Mouse (Mus musculus): ENCODE measurements at regions not wholly inside any gene's neighbourhood (a gene's known extent, or its start where the extent isn't known, plus 50 kb on each side); places are given as distances from the start of the nearest gene placed in this dataset.

DNA sequence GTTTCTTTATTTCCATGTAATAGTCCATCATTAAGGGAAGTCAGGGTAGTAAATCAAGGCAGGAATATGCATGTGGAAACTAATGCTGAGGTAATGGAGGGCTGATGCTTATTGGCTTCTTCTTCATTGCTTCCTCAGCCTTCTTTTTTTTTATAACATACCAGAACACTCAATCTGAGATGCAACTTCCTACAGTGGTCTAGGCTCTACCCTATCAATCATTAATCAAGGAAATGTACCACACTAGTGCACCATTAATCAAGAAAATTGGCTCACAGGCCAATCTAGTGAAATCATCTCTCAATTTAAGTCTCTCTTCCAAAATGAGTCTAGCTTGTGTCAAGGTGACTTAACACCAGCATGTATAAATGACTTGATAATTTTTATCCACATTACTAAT is 263.2 kb upstream of the Meox2 start:
- Histone ChIP-seq H3ac (ENCODE audit: control insufficient read depth, insufficient read length) (no peak overlapping the region), H3K79me2 (ENCODE audit: control insufficient read depth, insufficient read depth) (no peaks in the 10 kb centered on the region), H3K4me2 (ENCODE audit: low read depth) (no peak overlapping the region), H3K27me3 (ENCODE audit: control insufficient read depth, insufficient read depth, insufficient read length) (no peaks in the 10 kb centered on the region), H3K36me3 (ENCODE audit: control insufficient read depth, insufficient read depth) (no peaks in the 10 kb centered on the region), H3K4me3 (no peak overlapping the region)
- no peak for TF ChIP-seq MYOD1 (IDR thresholded peaks at IDR 0.05; ENCODE audit: control insufficient read depth in 1 of 3, insufficient read length in 2 of 3, low read depth in 2 of 3)
- TF ChIP-seq SRF (IDR thresholded peaks at IDR 0.05; ENCODE audit: control insufficient read depth, insufficient read length, low read depth), result no peak
- no peak for TF ChIP-seq USF1 (IDR thresholded peaks at IDR 0.05; ENCODE audit: low read depth)
- no peak for TF ChIP-seq TCF3 (IDR thresholded peaks at IDR 0.05; ENCODE audit: insufficient read length, low read depth)
- TF ChIP-seq CEBPB (IDR thresholded peaks at IDR 0.05; ENCODE audit: insufficient read depth, poor library complexity, severe bottlenecking), result no peak
- TF ChIP-seq MYOG (IDR thresholded peaks at IDR 0.05; ENCODE audit: control insufficient read depth in 1 of 3, insufficient read depth in 1 of 3, insufficient read length in 2 of 3, low read depth in 2 of 3), result no peak
- no peak for TF ChIP-seq POLR2AphosphoS2 (IDR thresholded peaks at IDR 0.05; ENCODE audit: insufficient read length, low read depth)
- TF ChIP-seq MAX (IDR thresholded peaks at IDR 0.05; ENCODE audit: low read depth), result no peak
- no peak for TF ChIP-seq TCF12 (IDR thresholded peaks at IDR 0.05; ENCODE audit: insufficient read depth, poor library complexity, severe bottlenecking)
- TF ChIP-seq REST (IDR thresholded peaks at IDR 0.05; ENCODE audit: insufficient read depth, insufficient read length), result no peak
- no peak for TF ChIP-seq POLR2A (IDR thresholded peaks at IDR 0.05; ENCODE audit: insufficient read length, low read depth)
- TF ChIP-seq E2F4 (IDR thresholded peaks at IDR 0.05; ENCODE audit: insufficient read depth), result no peak

DNA sequence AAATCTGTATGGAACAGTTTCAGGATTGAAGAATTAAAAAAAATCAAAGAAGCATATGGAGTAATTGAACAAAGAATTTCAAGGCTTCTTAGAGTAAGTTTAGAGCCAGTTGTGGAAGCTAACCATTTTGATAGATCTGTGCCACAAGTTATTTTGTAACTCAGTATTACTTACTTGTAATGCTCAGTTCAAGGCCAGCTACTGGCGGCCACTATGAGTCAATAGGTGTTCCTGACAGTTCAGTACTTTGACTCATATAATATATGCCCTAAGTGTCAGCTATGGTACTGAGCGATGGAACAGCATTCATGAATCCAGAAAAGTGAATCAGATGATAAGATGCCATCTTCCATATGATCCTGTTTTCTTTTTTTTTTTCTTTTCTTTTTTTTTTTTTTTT is 259.3 kb upstream of the Meox2 start:
- Histone ChIP-seq H3K27me3 (ENCODE audit: control insufficient read depth, insufficient read depth, insufficient read length) (no peaks in the 10 kb centered on the region), H3K36me3 (ENCODE audit: control insufficient read depth, insufficient read depth) (no peaks in the 10 kb centered on the region), H3ac (ENCODE audit: control insufficient read depth, insufficient read length) (no peak overlapping the region), H3K4me2 (ENCODE audit: low read depth) (no peak overlapping the region), H3K4me3 (no peak overlapping the region), H3K79me2 (ENCODE audit: control insufficient read depth, insufficient read depth) (no peaks in the 10 kb centered on the region)
- TF ChIP-seq MYOD1 (IDR thresholded peaks at IDR 0.05; ENCODE audit: control insufficient read depth in 1 of 3, insufficient read length in 2 of 3, low read depth in 2 of 3) (no peak), POLR2A (IDR thresholded peaks at IDR 0.05; ENCODE audit: insufficient read length, low read depth) (no peak), CEBPB (IDR thresholded peaks at IDR 0.05; ENCODE audit: insufficient read depth, poor library complexity, severe bottlenecking) (no peak)

GRCm38 (mm10) chr12:36863113-36863512 is 245.2 kb upstream of the Meox2 start:
- Histone ChIP-seq H3K36me3 (ENCODE audit: control insufficient read depth, insufficient read depth) (no peaks in the 10 kb centered on the region), H3K4me2 (ENCODE audit: low read depth) (no peak overlapping the region), H3K79me2 (ENCODE audit: control insufficient read depth, insufficient read depth) (no peaks in the 10 kb centered on the region), H3K27me3 (ENCODE audit: control insufficient read depth, insufficient read depth, insufficient read length) (no peaks in the 10 kb centered on the region), H3K4me3 (no peak overlapping the region), H3ac (ENCODE audit: control insufficient read depth, insufficient read length) (no peak overlapping the region)
- TF ChIP-seq REST (IDR thresholded peaks at IDR 0.05; ENCODE audit: insufficient read depth, insufficient read length) (no peak), MYOG (IDR thresholded peaks at IDR 0.05; ENCODE audit: control insufficient read depth in 1 of 3, insufficient read depth in 1 of 3, insufficient read length in 2 of 3, low read depth in 2 of 3) (no peak), E2F4 (IDR thresholded peaks at IDR 0.05; ENCODE audit: insufficient read depth) (no peak), MYOD1 (IDR thresholded peaks at IDR 0.05; ENCODE audit: control insufficient read depth in 1 of 3, insufficient read length in 2 of 3, low read depth in 2 of 3) (no peak), POLR2A (IDR thresholded peaks at IDR 0.05; ENCODE audit: insufficient read length, low read depth) (no peak), SRF (IDR thresholded peaks at IDR 0.05; ENCODE audit: control insufficient read depth, insufficient read length, low read depth) (no peak), CEBPB (IDR thresholded peaks at IDR 0.05; ENCODE audit: insufficient read depth, poor library complexity, severe bottlenecking) (no peak), MAX (IDR thresholded peaks at IDR 0.05; ENCODE audit: low read depth) (no peak), USF1 (IDR thresholded peaks at IDR 0.05; ENCODE audit: low read depth) (no peak), TCF3 (IDR thresholded peaks at IDR 0.05; ENCODE audit: insufficient read length, low read depth) (no peak), TCF12 (IDR thresholded peaks at IDR 0.05; ENCODE audit: insufficient read depth, poor library complexity, severe bottlenecking) (no peak), POLR2AphosphoS2 (IDR thresholded peaks at IDR 0.05; ENCODE audit: insufficient read length, low read depth) (no peak)

DNA sequence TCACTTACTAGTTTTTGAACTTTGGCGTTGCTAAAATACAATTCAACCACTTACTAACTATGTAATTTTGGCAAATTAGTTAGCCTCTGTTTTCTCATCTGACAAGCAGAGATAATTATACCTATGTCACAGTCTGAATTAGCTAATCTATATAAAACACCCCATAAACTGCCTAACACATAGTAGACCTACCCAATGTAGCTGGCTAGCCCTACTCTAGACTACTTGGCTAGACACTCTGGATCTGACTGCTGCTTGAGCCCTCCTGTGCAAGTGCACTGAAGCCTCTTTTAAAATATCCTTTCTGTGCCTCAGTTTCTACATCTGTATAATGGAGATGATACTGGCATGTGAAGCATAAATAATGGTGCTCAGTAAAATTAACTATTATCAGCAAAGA is 227.6 kb upstream of the Meox2 start:
- H3K4me3 ChIP-seq, result no peak overlapping the region
- TF ChIP-seq MYOD1 (IDR thresholded peaks at IDR 0.05; ENCODE audit: control insufficient read depth in 1 of 3, insufficient read length in 2 of 3, low read depth in 2 of 3) (no peak), POLR2AphosphoS2 (IDR thresholded peaks at IDR 0.05; ENCODE audit: insufficient read length, low read depth) (no peak), POLR2A (IDR thresholded peaks at IDR 0.05; ENCODE audit: insufficient read length, low read depth) (no peak), MYOG (IDR thresholded peaks at IDR 0.05; ENCODE audit: control insufficient read depth in 1 of 3, insufficient read depth in 1 of 3, insufficient read length in 2 of 3, low read depth in 2 of 3) (no peak), TCF12 (IDR thresholded peaks at IDR 0.05; ENCODE audit: insufficient read depth, poor library complexity, severe bottlenecking) (no peak)
- H3K36me3 ChIP-seq (ENCODE audit: control insufficient read depth, insufficient read depth), result no peaks in the 10 kb centered on the region
- H3K79me2 ChIP-seq (ENCODE audit: control insufficient read depth, insufficient read depth), result no peaks in the 10 kb centered on the region
- no peaks in the 10 kb centered on the region for H3K27me3 ChIP-seq (ENCODE audit: control insufficient read depth, insufficient read depth, insufficient read length)
- H3K4me2 ChIP-seq (ENCODE audit: low read depth), result no peak overlapping the region
- no peak overlapping the region for H3ac ChIP-seq (ENCODE audit: control insufficient read depth, insufficient read length)

DNA sequence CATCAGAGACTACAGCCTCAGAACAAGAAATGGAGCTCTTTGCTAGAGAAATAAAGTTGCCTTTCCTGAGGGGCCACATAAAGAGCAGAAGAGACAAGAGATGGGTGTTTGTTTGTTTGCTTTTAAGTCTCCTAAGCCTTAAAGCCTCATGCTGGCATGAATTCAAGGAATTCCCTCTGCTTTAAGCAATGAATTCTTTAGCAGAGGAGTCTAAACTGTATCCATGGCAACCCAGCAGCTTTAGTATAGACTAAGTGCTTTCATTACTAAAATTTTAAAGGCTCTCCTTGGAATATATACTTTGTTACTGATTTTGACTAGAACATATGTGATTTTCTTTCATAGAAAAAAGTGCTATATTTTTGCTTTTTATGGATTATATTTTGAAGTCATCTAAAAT is 195.0 kb upstream of the Meox2 start:
- Histone ChIP-seq H3K36me3 (ENCODE audit: control insufficient read depth, insufficient read depth) (no peaks in the 10 kb centered on the region), H3K4me2 (ENCODE audit: low read depth) (no peak overlapping the region), H3K4me3 (no peak overlapping the region), H3ac (ENCODE audit: control insufficient read depth, insufficient read length) (no peak overlapping the region), H3K79me2 (ENCODE audit: control insufficient read depth, insufficient read depth) (no peaks in the 10 kb centered on the region), H3K27me3 (ENCODE audit: control insufficient read depth, insufficient read depth, insufficient read length) (no peaks in the 10 kb centered on the region)
- TF ChIP-seq MAX (IDR thresholded peaks at IDR 0.05; ENCODE audit: low read depth) (no peak), E2F4 (IDR thresholded peaks at IDR 0.05; ENCODE audit: insufficient read depth) (no peak), TCF3 (IDR thresholded peaks at IDR 0.05; ENCODE audit: insufficient read length, low read depth) (no peak), POLR2A (IDR thresholded peaks at IDR 0.05; ENCODE audit: insufficient read length, low read depth) (no peak), SRF (IDR thresholded peaks at IDR 0.05; ENCODE audit: control insufficient read depth, insufficient read length, low read depth) (no peak)
